Mouse (Mus musculus) kidney, adult 2 months (tissue): ENCODE data around the gene Iqschfp. TPM values are rescaled to one million over a fixed set of nuclear protein-coding genes. Genes with fewer than 3 reads are reported as not detected.

Experiments
- DNase-seq: peaks from one replicate; pipeline ENCODE4 v3.0.0; 2021
- H3K27ac ChIP-seq: fragments of 200-500 bp; 2 replicates; pipeline ENCODE4 v1.5.1; 2012; ENCODE audit warnings: low read depth, low read length, control low read depth, inconsistent platforms; ENCODE audit not compliant: insufficient read depth
- H3K27me3 ChIP-seq: fragments of 200-500 bp; replicated peaks from 2 replicates; pipeline ENCODE4 v1.6.1; 2012; ENCODE audit warnings: mild to moderate bottlenecking, moderate library complexity, low read length, inconsistent platforms; ENCODE audit not compliant: control insufficient read depth, insufficient read depth
- H3K36me3 ChIP-seq: fragments of 200-500 bp; 2 replicates; pipeline ENCODE4 v1.6.1; 2012; ENCODE audit warnings: mild to moderate bottlenecking, moderate library complexity, low read length, inconsistent platforms; ENCODE audit not compliant: control insufficient read depth, insufficient read depth
- H3K4me1 ChIP-seq: fragments of 200-500 bp; 2 replicates; pipeline ENCODE4 v1.6.1; 2011; ENCODE audit warnings: low read length; ENCODE audit not compliant: control insufficient read depth, insufficient read depth
- H3K4me3 ChIP-seq: fragments of 200-500 bp; 2 replicates; pipeline ENCODE4 v1.5.1; 2011; ENCODE audit warnings: mild to moderate bottlenecking, low read depth, low read length, control low read depth; ENCODE audit not compliant: insufficient read depth
- CTCF ChIP-seq: fragments of 200-500 bp; conservative IDR thresholded peaks from 2 replicates; pipeline ENCODE4 v1.5.1; 2011; ENCODE audit warnings: low read depth, mild to moderate bottlenecking, control low read depth, low read length, moderate library complexity, mixed read lengths; ENCODE audit not compliant: insufficient read depth, insufficient read length
- POLR2A ChIP-seq: fragments of 200-500 bp; IDR thresholded peaks from one replicate; pipeline ENCODE4 v1.6.1; 2011; ENCODE audit warnings: low read depth, low read length, control low read depth
- WGBS: fragments of 180-500 bp; shearing (Covaris S2); methylation state at CpG from one replicate; pipeline ENCODE4 v1.1.7; 2018; 5-methylcytosine and 5-hydroxymethylcytosine counted together
- polyA plus RNA-seq: library from polyadenylated mRNA; depleted of rRNA; stranded (reverse); fragments of >200 nt; gene quantifications from 2 replicates; pipeline ENCODE4 v1.2.3, GENCODE M21; 2012

Gene Iqschfp
- polyA plus RNA-seq, 1 experiment = not detected

DNA sequence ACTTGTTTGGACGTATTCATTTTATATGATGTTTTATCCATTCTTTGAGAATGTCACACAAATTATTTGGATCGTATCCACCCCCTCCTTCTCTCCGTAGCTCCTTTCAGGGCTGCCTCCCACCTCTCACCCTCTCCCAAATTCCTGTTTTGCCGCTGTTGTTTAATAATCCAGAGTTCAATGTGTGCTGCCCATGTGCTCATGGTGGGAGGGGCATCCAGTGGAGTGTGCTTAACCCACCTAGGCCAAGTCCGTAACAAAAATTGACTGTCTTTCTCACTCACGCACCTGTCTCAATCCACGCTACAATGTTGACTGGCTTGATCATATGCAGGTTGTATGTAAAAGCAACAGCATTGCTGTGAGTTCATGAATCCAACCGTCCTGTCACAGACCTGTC lies 715.3 kb downstream of the Iqschfp start:
- H3K27me3 ChIP-seq = no peaks in the 10 kb centered on the region
- H3K4me1 ChIP-seq = peaks cover 15% of the 10 kb centered on the region
- peak overlapping the region; percentile 5; the same call in 1 of the 2 replicates for H3K27ac ChIP-seq
- peak; percentile 20 for DNase-seq
- no peak overlapping the region for H3K4me3 ChIP-seq
- WGBS = 81% methylated on average over 8 of the region's 8 CpGs
- H3K36me3 ChIP-seq = no peaks in the 10 kb centered on the region
- TF ChIP-seq POLR2A = no peak
- TF ChIP-seq CTCF = no peak

DNA sequence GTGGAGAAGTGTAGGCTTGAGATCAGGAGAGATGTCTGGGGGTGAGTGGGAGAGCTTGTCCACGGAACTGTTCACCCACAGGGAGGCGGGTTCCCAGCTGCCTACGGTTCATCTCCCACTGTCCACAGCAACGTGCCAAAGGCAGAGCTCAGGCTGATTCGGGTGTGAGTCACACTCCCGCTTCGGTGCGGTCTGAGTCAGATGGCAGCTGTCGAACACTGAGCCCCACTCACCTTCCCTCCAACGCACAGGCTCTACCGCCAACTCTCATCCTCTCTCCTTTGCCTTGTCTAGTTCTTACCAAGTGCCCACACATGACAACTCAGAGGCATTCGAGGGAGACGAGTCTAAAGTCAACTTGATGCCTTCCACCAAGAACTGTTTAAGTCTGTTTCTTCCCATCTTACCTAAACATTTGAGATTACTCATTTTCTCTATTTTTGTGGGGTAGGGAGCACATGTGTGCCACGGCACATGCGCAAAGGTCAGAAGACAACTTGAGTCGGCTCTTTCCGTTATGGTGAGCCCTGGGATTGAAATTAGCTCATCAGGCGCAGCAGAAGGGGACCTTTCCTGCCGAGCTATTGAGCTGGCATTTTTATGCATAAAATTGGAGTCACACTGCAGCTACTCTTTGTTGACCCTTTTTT lies 716.9 kb downstream of the Iqschfp start:
- H3K27ac ChIP-seq = no peak overlapping the region
- H3K4me3 ChIP-seq = no peak overlapping the region
- WGBS = 55% methylated on average over 19 of the region's 19 CpGs
- DNase-seq = no peak
- no peaks in the 10 kb centered on the region for H3K27me3 ChIP-seq
- H3K4me1 ChIP-seq = peaks cover 15% of the 10 kb centered on the region
- H3K36me3 ChIP-seq = no peaks in the 10 kb centered on the region
- TF ChIP-seq CTCF (no peak), POLR2A (no peak)

DNA sequence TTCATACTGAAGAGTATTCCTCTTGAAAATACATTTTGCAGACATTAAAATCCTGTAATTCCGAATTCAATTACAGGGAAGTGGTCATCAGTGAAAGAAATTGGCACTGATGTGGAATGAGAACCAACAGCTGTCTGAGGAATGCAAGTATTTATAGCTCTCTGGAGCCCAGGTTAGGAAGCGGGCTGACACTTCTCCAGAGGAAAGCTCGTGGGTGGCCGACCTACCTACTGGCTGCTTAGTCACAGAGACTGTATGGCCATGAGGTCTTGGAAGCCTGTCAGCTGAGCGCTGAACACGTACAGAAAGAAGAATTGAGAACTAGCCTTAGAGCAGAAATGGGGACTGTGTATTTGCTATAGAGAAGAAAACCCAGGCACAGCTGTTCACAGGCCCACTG lies 718.0 kb downstream of the Iqschfp start:
- Histone ChIP-seq H3K4me3 (no peak overlapping the region), H3K27ac (peak overlapping the region; percentile 20; the same call in 1 of the 2 replicates), H3K4me1 (peaks cover 15% of the 10 kb centered on the region), H3K27me3 (no peaks in the 10 kb centered on the region), H3K36me3 (no peaks in the 10 kb centered on the region)
- peak; percentile 18 for DNase-seq
- TF ChIP-seq CTCF = no peak
- TF ChIP-seq POLR2A = no peak
- WGBS = 38% methylated on average over 6 of the region's 6 CpGs

DNA sequence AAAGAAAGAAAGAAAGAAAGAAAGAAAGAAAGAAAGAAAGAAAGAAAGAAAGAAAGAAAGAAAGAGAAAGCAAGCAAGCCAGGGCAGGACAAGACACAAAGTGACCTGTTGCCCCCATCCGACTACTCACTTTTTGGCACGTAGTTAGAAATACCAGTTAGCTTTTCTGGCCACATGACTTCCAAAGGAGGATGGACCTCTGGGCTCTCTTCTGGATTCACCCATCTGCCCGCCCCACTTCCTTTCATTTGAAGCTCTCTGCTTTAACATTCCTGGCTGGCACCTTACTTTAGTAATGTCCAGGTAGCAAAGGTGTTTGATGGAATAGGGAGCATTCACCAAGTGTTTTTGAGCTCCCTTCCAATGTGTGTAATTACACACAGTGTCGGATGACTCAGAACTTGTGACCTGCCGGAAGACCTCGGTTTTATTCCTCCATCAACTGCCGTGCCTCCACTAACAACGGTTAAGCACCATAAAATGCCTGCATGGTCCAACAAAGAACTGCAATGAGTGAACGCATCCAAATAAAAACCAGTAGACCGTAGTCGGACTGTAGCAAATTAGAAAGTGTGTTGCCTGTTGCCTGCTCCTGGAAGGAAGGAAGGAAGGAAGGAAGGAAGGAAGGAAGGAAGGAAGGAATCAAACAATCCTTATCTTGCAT lies 718.7 kb downstream of the Iqschfp start:
- Histone ChIP-seq H3K27me3 (no peaks in the 10 kb centered on the region), H3K4me3 (no peak overlapping the region), H3K36me3 (no peaks in the 10 kb centered on the region), H3K4me1 (peaks cover 15% of the 10 kb centered on the region), H3K27ac (peak overlapping the region; percentile 45; the same call in 1 of the 2 replicates)
- 40% methylated on average over 11 of the region's 11 CpGs for WGBS
- TF ChIP-seq POLR2A = no peak
- peak; percentile 76 for DNase-seq

DNA sequence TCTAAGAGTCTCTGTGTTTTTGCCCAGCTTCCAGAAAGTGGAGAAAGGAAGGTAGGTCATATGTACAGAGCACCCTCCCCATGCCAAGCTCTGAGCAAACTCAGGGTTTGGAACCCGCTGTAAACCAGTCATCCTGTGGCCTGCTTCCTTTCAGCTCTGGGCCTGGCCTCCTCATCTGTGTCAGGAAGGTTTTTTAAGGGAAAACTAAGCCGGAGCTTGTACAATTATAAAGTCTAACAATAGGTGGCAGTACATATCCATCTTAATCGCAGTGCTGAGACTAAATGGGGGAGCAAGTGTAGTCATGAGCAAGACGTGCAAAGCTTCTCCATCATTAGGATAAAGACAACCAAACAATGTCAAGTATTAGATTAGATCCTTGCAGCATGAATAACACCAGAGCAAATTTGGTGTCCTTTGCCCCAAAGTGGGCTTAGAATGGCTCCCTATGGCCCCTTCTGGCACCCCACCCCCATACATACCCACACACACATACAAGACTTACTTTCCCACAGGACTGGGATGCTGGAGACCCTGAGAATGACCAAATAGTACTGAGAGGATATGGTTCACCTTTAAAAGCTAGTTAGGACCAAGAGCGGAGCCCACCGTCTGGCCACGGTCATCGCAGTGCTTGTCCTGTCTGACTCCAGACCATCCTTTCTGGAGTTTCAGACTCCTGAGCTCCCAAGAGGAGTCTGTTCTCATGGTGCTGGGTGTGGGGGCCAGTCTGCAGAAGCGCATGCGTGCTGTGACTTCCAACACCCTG lies 723.2 kb downstream of the Iqschfp start:
- Histone ChIP-seq H3K27me3 (no peaks in the 10 kb centered on the region), H3K4me1 (peaks cover 10% of the 10 kb centered on the region; the same call in 1 of the 2 replicates), H3K36me3 (no peaks in the 10 kb centered on the region), H3K27ac (no peak overlapping the region), H3K4me3 (no peak overlapping the region)
- 64% methylated on average over 10 of the region's 10 CpGs for WGBS
- no peak for TF ChIP-seq CTCF
- TF ChIP-seq POLR2A = no peak
- peak; percentile 53 for DNase-seq

DNA sequence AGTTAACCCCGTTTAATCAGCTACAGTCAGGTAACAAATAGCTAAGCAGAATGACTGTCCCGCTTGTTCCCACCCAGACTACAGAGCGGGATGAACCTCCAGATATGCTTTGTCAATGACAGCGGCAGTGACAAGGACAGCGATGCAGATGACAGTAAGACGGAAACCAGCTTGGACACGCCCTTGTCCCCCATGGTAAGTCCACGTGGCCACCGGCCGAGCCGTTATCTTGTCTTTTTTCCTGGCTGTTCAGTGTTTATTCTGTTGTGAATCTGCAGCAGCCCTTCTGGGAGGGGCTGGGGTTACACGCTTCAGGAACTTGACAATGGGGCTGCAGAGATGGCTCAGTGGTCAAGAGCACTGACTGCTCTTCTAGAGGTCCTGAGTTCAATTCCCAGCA lies 724.3 kb downstream of the Iqschfp start:
- Histone ChIP-seq H3K4me3 (no peak overlapping the region), H3K4me1 (peaks cover 7% of the 10 kb centered on the region; the same call in 1 of the 2 replicates), H3K36me3 (no peaks in the 10 kb centered on the region), H3K27ac (no peak overlapping the region), H3K27me3 (no peaks in the 10 kb centered on the region)
- 78% methylated on average over 12 of the region's 12 CpGs for WGBS
- no peak for DNase-seq
- no peak for TF ChIP-seq CTCF

DNA sequence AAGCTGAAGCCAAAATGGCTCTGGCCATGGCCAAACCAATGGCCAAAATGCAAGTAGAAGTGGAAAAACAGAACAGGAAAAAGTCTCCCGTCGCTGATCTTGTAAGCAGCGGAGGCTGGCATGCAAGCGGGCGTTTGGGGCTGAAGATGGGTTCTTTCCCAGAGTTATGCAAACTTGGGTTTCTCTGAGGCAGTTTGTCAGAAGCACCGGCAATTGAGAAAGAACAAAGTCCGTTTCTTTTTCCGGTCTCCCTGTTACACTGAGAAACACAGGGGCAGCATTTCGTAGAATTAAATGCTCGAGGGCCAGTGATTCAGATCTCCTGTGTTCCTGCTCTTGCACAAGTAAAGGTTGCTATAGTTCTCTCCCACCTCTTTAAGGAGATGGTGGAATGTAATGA lies 725.7 kb downstream of the Iqschfp start:
- WGBS = 53% methylated on average over 10 of the region's 10 CpGs
- H3K4me1 ChIP-seq = peaks cover 7% of the 10 kb centered on the region; the same call in 1 of the 2 replicates
- no peak overlapping the region for H3K27ac ChIP-seq
- no peaks in the 10 kb centered on the region for H3K36me3 ChIP-seq
- H3K27me3 ChIP-seq = no peaks in the 10 kb centered on the region
- TF ChIP-seq POLR2A (no peak), CTCF (no peak)
- no peak overlapping the region for H3K4me3 ChIP-seq
- peak; percentile 64 for DNase-seq
